Mouse (Mus musculus): ENCODE measurements around the gene Olfr1419. TPM values are rescaled to one million over a fixed set of nuclear protein-coding genes. Genes with fewer than 3 reads are reported as not detected.

Olfr1419 gene
- total RNA-seq, 2 experiments from 2014 or later, result not detected

DNA sequence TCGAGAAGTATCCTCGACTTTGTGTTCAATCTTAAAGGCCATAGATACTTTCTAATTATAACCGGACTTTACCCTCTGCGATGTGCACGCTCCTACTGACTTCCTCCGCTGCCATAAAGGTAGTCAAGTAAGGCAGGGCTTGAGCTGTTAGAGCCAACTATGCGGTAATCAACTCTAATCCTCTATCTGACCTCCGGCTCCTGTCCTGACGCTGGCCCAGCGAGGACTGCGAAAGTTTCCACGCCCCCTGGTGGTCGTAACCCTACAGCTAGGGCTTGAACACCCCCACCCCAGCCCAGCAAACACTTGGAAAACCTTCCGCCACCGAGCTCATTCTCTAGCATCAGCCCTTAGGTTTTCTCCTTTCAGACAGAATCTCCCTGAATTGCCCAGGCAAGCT lies 55.1 kb downstream of the Olfr1419 start:
- DNase-seq (ENCODE audit: extremely low spot score in 1 of 2, low spot score in 2 of 2), result peak; percentile 37 to 87
- intact Hi-C loops (cut with DNase I), result loop anchor here (5.0 kb wide), 1 partner anchor 93 kb away; the partner anchor contains the start of gene Patl1

DNA sequence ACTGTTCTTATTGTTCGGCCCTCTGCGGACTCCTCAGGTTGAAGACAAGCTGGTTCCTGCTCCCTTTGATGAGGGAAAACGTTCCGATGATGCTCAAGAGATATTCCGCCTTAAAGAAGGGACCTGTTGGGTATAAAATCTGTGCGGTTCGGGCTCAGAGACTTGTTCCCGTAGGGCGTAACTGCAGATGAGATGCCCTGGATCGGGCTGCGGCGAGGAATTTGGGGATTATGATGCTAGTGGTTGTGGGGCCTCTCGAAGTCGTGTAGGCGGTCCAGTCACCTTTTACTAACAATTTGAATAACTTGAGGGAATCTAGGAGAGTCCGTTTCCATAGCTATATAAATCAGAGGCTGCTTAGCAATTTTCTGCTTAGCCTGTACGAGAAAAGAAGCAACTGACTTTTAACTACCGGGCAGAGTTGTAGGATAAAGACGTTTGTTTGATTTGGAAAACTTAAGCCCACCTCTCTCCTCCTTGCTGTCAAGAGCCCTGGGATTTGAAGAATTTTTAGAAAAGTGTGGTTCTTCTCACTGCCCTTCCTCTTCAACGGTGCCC lies 55.7 kb downstream of the Olfr1419 start, which contains the start of gene Stx3:
Gene Stx3, minus strand, starts transcription at position 261 of the 558 bp plus-strand sequence.
- DNase-seq (ENCODE audit: extremely low spot score in 1 of 2, low spot score in 2 of 2), result no peak
- intact Hi-C loops (cut with DNase I), result loop anchor here (5.0 kb wide), 1 partner anchor 93 kb away; the partner anchor contains the start of gene Patl1

Small RNAs within 50 kb of the gene (microRNA-seq; reads per million reads assigned to microRNA genes)
- gene Mir6994, result 10.9 reads per million, percentile 32 among the genes with 10 or more reads in this experiment

Other genes starting within 250 kb of the Olfr1419 start
- gene Ms4a3, start 234.3 kb downstream of the Olfr1419 start, total RNA-seq (2021), result not detected
- gene Oosp2, start 214.5 kb downstream of the Olfr1419 start, total RNA-seq (2021), result not detected
- under 1 TPM in 1 of 2 experiments, not detected in 1; 0.43 TPM for gene Oosp1, start 184.0 kb downstream of the Olfr1419 start, total RNA-seq (2021)
- gene Oosp3, start 178.1 kb downstream of the Olfr1419 start, total RNA-seq (2021), result not detected
- not detected for gene Gif, start 127.6 kb downstream of the Olfr1419 start, total RNA-seq (2021)
- gene Mrpl16, start 104.7 kb downstream of the Olfr1419 start, total RNA-seq (2021), result 10 to 100 TPM; 48.3 to 50.1 TPM
- 10 to 100 TPM; 17.7 to 17.8 TPM for gene Stx3, start 55.7 kb downstream of the Olfr1419 start, total RNA-seq (2021)
- not detected for gene Olfr1417, start 35.9 kb downstream of the Olfr1419 start, total RNA-seq (2021)
- gene Olfr1418, start 14.0 kb downstream of the Olfr1419 start, total RNA-seq (2021), result not detected
- not detected for gene Olfr1420, start 11.5 kb upstream of the Olfr1419 start, total RNA-seq (2021)
- gene Patl1, start 37.3 kb upstream of the Olfr1419 start, total RNA-seq (2021), result 10 to 100 TPM; 19.8 to 20.9 TPM
- 10 to 100 TPM; 58.7 to 59.4 TPM for gene Osbp, start 90.8 kb upstream of the Olfr1419 start, total RNA-seq (2021)
- gene Olfr1423, start 166.2 kb upstream of the Olfr1419 start, total RNA-seq (2021), result not detected
- not detected for gene Olfr1424, start 187.6 kb upstream of the Olfr1419 start, total RNA-seq (2021)
- gene Olfr1425, start 202.6 kb upstream of the Olfr1419 start, total RNA-seq (2021), result not detected
- not detected for gene Olfr1426, start 216.9 kb upstream of the Olfr1419 start, total RNA-seq (2021)
- not detected for gene Olfr1427, start 228.2 kb upstream of the Olfr1419 start, total RNA-seq (2021)
- not detected for gene Olfr1428, start 240.8 kb upstream of the Olfr1419 start, total RNA-seq (2021)
- gene Olfr76, start 248.1 kb upstream of the Olfr1419 start, total RNA-seq (2021), result not detected